ENCODE assay signal across 14 mouse cellular contexts in the genomic region with DNA sequence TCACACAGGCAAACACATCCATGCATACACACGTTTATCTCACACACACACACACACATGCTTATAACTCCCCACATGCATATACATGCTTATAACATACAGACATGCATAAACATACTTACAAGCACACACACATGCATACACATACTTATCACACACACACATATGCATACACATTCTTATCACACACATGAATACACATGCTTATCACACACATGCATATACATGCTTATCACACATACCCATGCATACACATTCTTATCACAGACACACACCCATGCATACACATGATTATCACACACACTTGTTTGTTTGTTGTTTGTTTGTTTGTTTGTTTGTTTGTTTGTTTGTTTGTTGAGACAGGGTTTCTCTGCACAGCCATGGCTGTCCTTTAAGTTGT. TPM values are rescaled to one million over a fixed set of nuclear protein-coding genes. Genes with fewer than 3 reads are reported as not detected.
"Had no signal": no experiment of that assay in that cellular context is flagged by ENCODE, and none has a peak within 500 bp of the region (broad histone marks: within the 10 kb centered on the region; RNA-seq: fewer than 3 reads in every experiment).

No protein-coding gene starts in this region.

- ATAC-seq: intestine, embryonic 15.5 days had no signal

- H3K27ac ChIP-seq: intestine, embryonic 15.5 days; kidney, embryonic 15.5 days; limb, embryonic 15.5 days; midbrain, embryonic 10.5 days; neural tube, embryonic 15.5 days had no signal

- H3K4me2 ChIP-seq: intestine, embryonic 15.5 days; kidney, embryonic 15.5 days; limb, embryonic 15.5 days; lung, embryonic 14.5 days; neural tube, embryonic 15.5 days had no signal

- DNase-seq: kidney, postnatal 14 days; layer of hippocampus, postnatal 36 days; lung, embryonic 14.5 days; lung, postnatal 14 days; midbrain, embryonic 14.5 days; right cerebral cortex, adult 18-20 months; right cerebral cortex, postnatal 25 days; thymus, postnatal 4 days had no signal

- H3K4me3 ChIP-seq: intestine, embryonic 15.5 days; kidney, embryonic 15.5 days; limb, embryonic 15.5 days; midbrain, embryonic 10.5 days; myocyte; neural tube, embryonic 15.5 days had no signal

- H3K9me3 ChIP-seq: intestine, embryonic 15.5 days; kidney, embryonic 15.5 days; limb, embryonic 15.5 days; midbrain, embryonic 10.5 days; neural tube, embryonic 15.5 days had no signal

- H3K9ac ChIP-seq: intestine, embryonic 15.5 days; kidney, embryonic 15.5 days; limb, embryonic 15.5 days; lung, embryonic 14.5 days; neural tube, embryonic 15.5 days had no signal

- H3K36me3 ChIP-seq: intestine, embryonic 15.5 days; kidney, embryonic 15.5 days; limb, embryonic 15.5 days; midbrain, embryonic 10.5 days; neural tube, embryonic 15.5 days had no signal

- H3K27me3 ChIP-seq: intestine, embryonic 15.5 days; kidney, embryonic 15.5 days; limb, embryonic 15.5 days; neural tube, embryonic 15.5 days had no signal

RNA-seq across cellular contexts. Expression of a gene that starts 40.1 kb away (rescaled TPM):
- polyA plus RNA-seq: myocyte had no signal
